Mouse (Mus musculus) intestine, embryonic 16.5 days (tissue): ENCODE measurements around the gene Nfia. TPM values are rescaled to one million over a fixed set of nuclear protein-coding genes. Genes with fewer than 3 reads are reported as not detected.
A peak's percentile ranks its signal among the peaks of the same experiment; 100 is the strongest.

Experiments used
- ATAC-seq: fragments of 200-750 bp; cut with Nextera tagmentation; 2 replicates; pipeline ENCODE4 v1.8.0; 2017; ENCODE audit warnings: moderate TSS enrichment, moderate library complexity
- H3K27ac ChIP-seq: fragments of 300-500 bp; sonication (generic); 2 replicates; pipeline ENCODE4 v1.5.1; 2014; ENCODE audit warnings: mild to moderate bottlenecking, low read length
- H3K27me3 ChIP-seq: fragments of 300-500 bp; sonication (generic); replicated peaks from 2 replicates; pipeline ENCODE4 v1.6.1; 2014; ENCODE audit warnings: low read length, control low read depth, mixed read lengths; ENCODE audit not compliant: control insufficient read depth, insufficient read depth
- H3K36me3 ChIP-seq: fragments of 300-500 bp; sonication (generic); 2 replicates; pipeline ENCODE4 v1.6.1; 2014; ENCODE audit warnings: low read length, control low read depth; ENCODE audit not compliant: control insufficient read depth, insufficient read depth
- H3K4me1 ChIP-seq: fragments of 300-500 bp; sonication (generic); 2 replicates; pipeline ENCODE4 v1.6.1; 2014; ENCODE audit warnings: low read length, control low read depth, mixed read lengths; ENCODE audit not compliant: control insufficient read depth, insufficient read depth
- H3K4me2 ChIP-seq: fragments of 300-500 bp; sonication (generic); 2 replicates; pipeline ENCODE4 v1.6.1; 2014; ENCODE audit warnings: low read depth, low read length, control low read depth
- H3K4me3 ChIP-seq: fragments of 300-500 bp; sonication (generic); 2 replicates; pipeline ENCODE4 v1.5.1; 2014; ENCODE audit warnings: mild to moderate bottlenecking, low read length
- H3K9ac ChIP-seq: fragments of 300-500 bp; sonication (generic); 2 replicates; pipeline ENCODE4 v1.6.1; 2014; ENCODE audit warnings: low read depth, low read length
- H3K9me3 ChIP-seq: fragments of 300-500 bp; sonication (generic); 2 replicates; pipeline ENCODE4 v1.6.1; 2016; ENCODE audit warnings: low read length, control low read depth; ENCODE audit not compliant: control insufficient read depth
- WGBS: fragments of 180-500 bp; shearing (Covaris S2); extraction: QIAGEN DNeasy Blood & Tissue Kit; methylation state at CpG from one replicate; pipeline ENCODE4 v1.1.7; 2014; 5-methylcytosine and 5-hydroxymethylcytosine counted together
- polyA plus RNA-seq: library from polyadenylated mRNA; unstranded; fragments of >200 nt; fragmentation: Nextera tagmentation; extraction: Ambion mirVana; gene quantifications from 2 replicates; pipeline ENCODE4 v1.2.1, GENCODE M21; 2015

Gene Nfia
- polyA plus RNA-seq, 1 experiment from 2014 or later: 24.0 TPM

- no peak overlapping the region for H3K4me3 ChIP-seq
Measured at GRCm38 (mm10) chr4:97860791-97861344, 88.3 kb downstream of the Nfia start.

DNA sequence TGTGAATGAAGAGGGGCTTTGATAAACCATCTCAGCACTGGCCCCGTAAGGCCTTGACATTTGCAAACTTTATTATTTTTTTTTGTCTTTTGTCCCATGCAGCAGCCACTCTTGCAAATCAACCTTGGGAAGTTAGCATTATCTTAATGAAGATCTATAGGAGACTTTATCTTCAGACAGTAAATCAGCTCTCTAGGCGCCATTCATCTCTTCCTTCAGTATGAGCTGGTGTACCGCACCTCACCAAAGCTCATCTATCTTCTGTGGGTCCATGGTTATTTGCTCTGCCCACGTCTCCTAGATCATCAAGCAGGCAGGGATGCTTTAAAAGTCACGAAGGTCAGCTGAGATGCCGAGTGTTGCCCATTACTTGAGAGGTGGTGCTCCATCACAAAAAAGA, 89.8 kb downstream of the Nfia start:
- no peaks in the 10 kb centered on the region for H3K4me1 ChIP-seq
- H3K9ac ChIP-seq: no peak overlapping the region
- no peaks in the 10 kb centered on the region for H3K36me3 ChIP-seq
- no peak for ATAC-seq
- H3K4me3 ChIP-seq: no peak overlapping the region
- no peaks in the 10 kb centered on the region for H3K9me3 ChIP-seq
- H3K4me2 ChIP-seq: no peak overlapping the region
- H3K27me3 ChIP-seq: no peaks in the 10 kb centered on the region
- no peak overlapping the region for H3K27ac ChIP-seq
- 84% methylated on average over 6 of the region's 6 CpGs for WGBS

More at GRCm38 (mm10) chr4:97860791-97861344, 88.3 kb downstream of the Nfia start:
- no peak overlapping the region for H3K9ac ChIP-seq
- H3K27ac ChIP-seq: no peak overlapping the region
- ATAC-seq: no peak
- no peaks in the 10 kb centered on the region for H3K9me3 ChIP-seq
- H3K4me2 ChIP-seq: no peak overlapping the region
- WGBS: 87% methylated on average over 8 of the region's 8 CpGs
- no peaks in the 10 kb centered on the region for H3K36me3 ChIP-seq
- no peaks in the 10 kb centered on the region for H3K4me1 ChIP-seq
- H3K27me3 ChIP-seq: no peaks in the 10 kb centered on the region

GRCm38 (mm10) chr4:97864276-97864675, 91.7 kb downstream of the Nfia start:
- 99% methylated on average over 2 of the region's 2 CpGs for WGBS

GRCm38 (mm10) chr4:97865410-97865953, 92.9 kb downstream of the Nfia start:
- no peak for ATAC-seq
- no peaks in the 10 kb centered on the region for H3K27me3 ChIP-seq
- H3K27ac ChIP-seq: no peak overlapping the region
- peaks cover 6% of the 10 kb centered on the region for H3K4me1 ChIP-seq
- no peak overlapping the region for H3K4me3 ChIP-seq
- H3K9me3 ChIP-seq: no peaks in the 10 kb centered on the region
- no peak overlapping the region for H3K4me2 ChIP-seq
- H3K9ac ChIP-seq: no peak overlapping the region
- no peaks in the 10 kb centered on the region for H3K36me3 ChIP-seq
- WGBS: 84% methylated on average over 3 of the region's 3 CpGs

More at GRCm38 (mm10) chr4:97864276-97864675, 91.7 kb downstream of the Nfia start:
- peaks cover 3% of the 10 kb centered on the region; the same call in 1 of the 2 replicates for H3K4me1 ChIP-seq
- no peaks in the 10 kb centered on the region for H3K27me3 ChIP-seq
- H3K36me3 ChIP-seq: no peaks in the 10 kb centered on the region
- no peak overlapping the region for H3K4me2 ChIP-seq
- H3K9me3 ChIP-seq: no peaks in the 10 kb centered on the region
- no peak overlapping the region for H3K4me3 ChIP-seq
- H3K9ac ChIP-seq: no peak overlapping the region
- ATAC-seq: no peak
- H3K27ac ChIP-seq: no peak overlapping the region

DNA sequence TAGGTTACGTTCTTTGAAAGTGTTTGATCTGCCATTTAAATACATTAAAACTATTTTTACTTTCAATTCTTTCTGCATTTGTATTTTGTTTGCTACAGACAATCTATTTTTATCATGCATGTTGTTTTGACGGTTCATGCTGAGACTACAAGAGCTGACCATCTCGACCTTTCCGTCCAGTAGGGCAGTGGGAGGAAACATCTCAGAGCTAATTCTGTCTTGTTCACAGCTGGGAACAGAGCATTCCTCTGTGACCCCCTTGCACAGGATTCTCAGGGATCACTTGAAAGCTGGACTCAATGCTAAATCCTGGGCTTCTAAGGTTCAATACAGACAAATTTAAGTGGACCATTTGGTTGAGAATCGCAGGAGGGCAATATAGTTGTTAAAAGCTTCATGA, 93.9 kb downstream of the Nfia start:
- 63% methylated on average over 5 of the region's 5 CpGs for WGBS
- no peak overlapping the region for H3K9ac ChIP-seq
- ATAC-seq: no peak
- no peak overlapping the region for H3K27ac ChIP-seq
- no peaks in the 10 kb centered on the region for H3K36me3 ChIP-seq
- peaks cover 6% of the 10 kb centered on the region for H3K4me1 ChIP-seq
- no peak overlapping the region for H3K4me3 ChIP-seq
- no peaks in the 10 kb centered on the region for H3K27me3 ChIP-seq
- no peak overlapping the region for H3K4me2 ChIP-seq
- H3K9me3 ChIP-seq: no peaks in the 10 kb centered on the region

DNA sequence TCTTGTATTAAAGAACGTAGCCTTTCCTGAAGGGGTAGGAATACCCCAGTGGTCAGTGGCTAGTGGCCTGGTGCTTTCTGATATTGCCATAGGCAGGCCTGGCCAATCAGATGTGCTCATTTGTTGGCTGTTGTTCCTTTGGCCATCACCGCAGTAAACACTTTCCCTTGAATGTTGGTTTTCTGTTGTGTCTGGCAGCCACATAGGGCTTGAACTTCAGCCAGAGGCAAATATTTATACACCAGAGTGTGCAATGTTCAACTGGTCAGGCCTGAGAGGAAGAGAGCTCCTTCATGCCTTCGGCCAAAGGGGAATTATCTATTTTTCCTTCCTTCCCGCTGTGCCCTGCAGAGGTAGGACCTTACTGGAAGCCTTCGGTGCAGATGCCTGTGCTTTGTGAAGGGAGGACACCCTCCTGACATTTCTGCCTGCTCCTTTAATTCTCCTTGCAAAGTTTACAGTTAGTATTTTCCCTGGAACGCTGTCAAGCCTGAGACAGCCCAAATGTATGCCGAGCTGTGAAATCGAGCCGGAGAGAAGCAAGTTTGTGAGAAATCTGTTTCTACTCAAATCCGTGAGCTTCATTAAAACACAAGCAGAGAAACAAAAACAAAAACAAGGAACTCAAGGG, 95.9 kb downstream of the Nfia start:
- peak; percentile 65 for ATAC-seq
- H3K9ac ChIP-seq: peak overlapping the region; percentile 9; the same call in 1 of the 2 replicates
- peaks cover 9% of the 10 kb centered on the region for H3K4me1 ChIP-seq
- H3K36me3 ChIP-seq: no peaks in the 10 kb centered on the region
- H3K27me3 ChIP-seq: no peaks in the 10 kb centered on the region
- peak overlapping the region; percentile 41 for H3K4me2 ChIP-seq
- 48% methylated on average over 10 of the region's 10 CpGs for WGBS
- peak overlapping the region; percentile 31 for H3K4me3 ChIP-seq
- no peaks in the 10 kb centered on the region for H3K9me3 ChIP-seq
- H3K27ac ChIP-seq: peak overlapping the region; percentile 94

- H3K9me3 ChIP-seq: no peaks in the 10 kb centered on the region
- 51% methylated on average over 27 of the region's 27 CpGs for WGBS
- H3K36me3 ChIP-seq: no peaks in the 10 kb centered on the region
- peak overlapping the region; percentile 31 for H3K4me3 ChIP-seq
- no peaks in the 10 kb centered on the region for H3K27me3 ChIP-seq
- peak overlapping the region; percentile 41 for H3K4me2 ChIP-seq
- peak; percentile 87 for ATAC-seq
- peak overlapping the region; percentile 9; the same call in 1 of the 2 replicates for H3K9ac ChIP-seq
- peak overlapping the region; percentile 94 for H3K27ac ChIP-seq
- H3K4me1 ChIP-seq: peaks cover 9% of the 10 kb centered on the region
Measured at GRCm38 (mm10) chr4:97868938-97869440, 96.5 kb downstream of the Nfia start.

DNA sequence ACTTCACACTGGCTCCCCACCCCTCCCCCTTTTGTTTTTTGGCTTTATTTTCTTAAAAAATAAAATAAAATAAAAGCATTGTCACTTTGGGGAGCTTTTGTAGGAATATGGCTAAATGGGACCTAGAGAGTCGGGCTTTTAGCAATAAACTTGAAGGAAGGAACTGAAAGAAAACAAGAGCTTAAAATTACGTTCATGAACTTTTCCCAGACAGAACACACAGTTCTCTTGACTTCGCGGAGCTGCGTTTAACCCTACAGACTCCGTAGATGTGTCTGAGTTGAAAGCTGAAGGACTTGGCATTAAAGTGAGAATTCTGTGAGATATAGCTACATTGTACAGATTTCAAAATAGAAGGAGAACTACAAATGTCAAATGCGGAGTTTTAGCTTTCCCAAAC, 96.9 kb downstream of the Nfia start:
- ATAC-seq: no peak
- Histone ChIP-seq H3K27me3 (no peaks in the 10 kb centered on the region), H3K4me3 (peak overlapping the region; percentile 31), H3K9me3 (no peaks in the 10 kb centered on the region), H3K36me3 (no peaks in the 10 kb centered on the region), H3K27ac (peak overlapping the region; percentile 94), H3K9ac (no peak overlapping the region), H3K4me1 (peaks cover 9% of the 10 kb centered on the region), H3K4me2 (peak overlapping the region; percentile 41)
- 33% methylated on average over 7 of the region's 7 CpGs for WGBS

GRCm38 (mm10) chr4:97871770-97872439, 99.4 kb downstream of the Nfia start:
- no peak overlapping the region for H3K4me3 ChIP-seq
- peak overlapping the region; percentile 38 for H3K27ac ChIP-seq
- no peak overlapping the region for H3K4me2 ChIP-seq
- no peak for ATAC-seq
- H3K9me3 ChIP-seq: no peaks in the 10 kb centered on the region
- H3K4me1 ChIP-seq: peaks cover 9% of the 10 kb centered on the region
- H3K9ac ChIP-seq: no peak overlapping the region
- 61% methylated on average over 9 of the region's 9 CpGs for WGBS
- no peaks in the 10 kb centered on the region for H3K36me3 ChIP-seq
- H3K27me3 ChIP-seq: no peaks in the 10 kb centered on the region
